Mouse (Mus musculus) limb, embryonic 13.5 days (tissue): ENCODE measurements at regions not wholly inside any gene's neighbourhood (a gene's known extent, or its start where the extent isn't known, plus 50 kb on each side); places are given as distances from the start of the nearest gene placed in this dataset.

Source experiments
- ATAC-seq: fragments of 200-750 bp; cut with Nextera tagmentation; 2 replicates; pipeline ENCODE4 v1.8.0; 2017; ENCODE audit warnings: low read depth, moderate number of reproducible peaks, moderate TSS enrichment; ENCODE audit not compliant: low FRiP score
- H3K27ac ChIP-seq: fragments of 300-500 bp; sonication (generic); 2 replicates; pipeline ENCODE4 v1.5.1; 2015; ENCODE audit warnings: inconsistent platforms, mild to moderate bottlenecking, moderate library complexity
- H3K27me3 ChIP-seq: fragments of 300-500 bp; sonication (generic); 2 replicates; pipeline ENCODE4 v1.6.1; 2015; ENCODE audit warnings: mild to moderate bottlenecking, inconsistent platforms
- H3K36me3 ChIP-seq: fragments of 300-500 bp; sonication (generic); 2 replicates; pipeline ENCODE4 v1.6.1; 2015; ENCODE audit warnings: inconsistent platforms, mild to moderate bottlenecking, moderate library complexity
- H3K4me1 ChIP-seq: fragments of 300-500 bp; sonication (generic); 2 replicates; pipeline ENCODE4 v1.6.1; 2015; ENCODE audit warnings: inconsistent platforms
- H3K4me2 ChIP-seq: fragments of 300-500 bp; sonication (generic); replicated peaks from 2 replicates; pipeline ENCODE4 v1.6.1; 2015; ENCODE audit warnings: inconsistent platforms, mild to moderate bottlenecking, moderate library complexity
- H3K4me3 ChIP-seq: fragments of 300-500 bp; sonication (generic); 2 replicates; pipeline ENCODE4 v1.5.1; 2015; ENCODE audit warnings: moderate library complexity, mild to moderate bottlenecking, inconsistent platforms
- H3K9ac ChIP-seq: fragments of 300-500 bp; sonication (generic); 2 replicates; pipeline ENCODE4 v1.6.1; 2015; ENCODE audit warnings: mild to moderate bottlenecking, inconsistent platforms
- H3K9me3 ChIP-seq: fragments of 300-500 bp; sonication (generic); 2 replicates; pipeline ENCODE4 v1.6.1; 2016; ENCODE audit warnings: inconsistent platforms
- WGBS: fragments of 180-500 bp; shearing (Covaris S2); methylation state at CpG from one replicate; pipeline ENCODE4 v1.1.7; 2015; 5-methylcytosine and 5-hydroxymethylcytosine counted together

- Histone ChIP-seq H3K9me3 (no peaks in the 10 kb centered on the region), H3K4me2 (0 out of 2 replicates have a peak overlapping the region, but pooled peaks have one; percentile 28), H3K27me3 (no peaks in the 10 kb centered on the region), H3K4me1 (peaks cover 28% of the 10 kb centered on the region), H3K4me3 (no peak overlapping the region), H3K27ac (no peak overlapping the region), H3K36me3 (no peaks in the 10 kb centered on the region), H3K9ac (no peak overlapping the region)
- WGBS: 11% methylated on average over 13 of the region's 13 CpGs
- peak; percentile 62; the same call in 1 of the 2 replicates for ATAC-seq
Observed at GRCm38 (mm10) chr16:95647854-95648253, 54.0 kb upstream of the Ets2 start.

DNA sequence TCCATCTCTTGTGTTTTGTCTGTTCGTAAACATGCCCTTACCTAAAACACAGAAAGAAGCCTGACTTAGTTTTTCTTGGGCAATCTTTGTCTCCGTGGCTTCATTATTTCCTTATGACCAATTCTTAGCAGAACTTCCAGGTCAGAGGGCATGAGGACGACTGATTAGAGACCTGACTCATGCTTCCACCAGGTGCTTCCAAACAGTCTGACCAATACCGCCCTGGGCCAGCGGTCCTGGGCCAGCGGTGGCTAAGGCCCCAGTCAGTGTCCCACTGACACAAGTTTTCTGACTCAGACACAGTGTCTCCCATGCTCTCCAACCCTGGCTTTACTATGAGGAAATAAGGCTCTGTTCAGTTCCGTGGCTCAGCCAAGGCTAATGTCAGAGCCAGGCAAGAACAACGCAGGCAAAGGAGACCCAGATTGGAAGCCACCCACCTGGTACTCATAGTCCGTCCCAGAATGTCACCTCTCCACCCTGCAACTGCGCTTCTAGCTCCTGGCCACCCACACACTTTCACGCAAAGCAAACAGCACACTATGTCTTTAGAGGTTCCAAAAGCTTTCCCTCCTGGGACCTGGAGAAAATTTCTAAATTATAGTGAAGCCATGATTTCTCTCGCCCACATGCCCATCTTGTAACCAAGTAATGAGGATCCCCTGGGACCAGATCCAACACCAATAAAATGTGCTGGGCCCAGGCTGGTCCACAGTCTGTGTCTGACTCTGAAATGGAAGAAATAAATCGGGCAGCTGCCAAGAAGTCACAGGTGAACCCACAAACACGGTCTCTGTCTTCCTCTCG is 56.6 kb upstream of the Erg start:
- Histone ChIP-seq H3K4me2 (no peak overlapping the region), H3K36me3 (no peaks in the 10 kb centered on the region), H3K4me1 (peaks cover 15% of the 10 kb centered on the region), H3K27ac (peak overlapping the region; percentile 28; the same call in 1 of the 2 replicates), H3K9ac (0 out of 2 replicates have a peak overlapping the region, but pooled peaks have one; percentile 13), H3K9me3 (no peaks in the 10 kb centered on the region), H3K27me3 (no peaks in the 10 kb centered on the region), H3K4me3 (no peak overlapping the region)
- 66% methylated on average over 15 of the region's 15 CpGs for WGBS
- ATAC-seq: no peak; the same call in 1 of the 2 replicates

GRCm38 (mm10) chr16:95640670-95641069 is 54.3 kb upstream of the Erg start:
- H3K4me2 ChIP-seq: no peak overlapping the region
- H3K36me3 ChIP-seq: no peaks in the 10 kb centered on the region
- H3K9ac ChIP-seq: no peak overlapping the region
- ATAC-seq: no peak
- peaks cover 21% of the 10 kb centered on the region for H3K4me1 ChIP-seq
- H3K4me3 ChIP-seq: no peak overlapping the region
- no peak overlapping the region for H3K27ac ChIP-seq
- no peaks in the 10 kb centered on the region for H3K27me3 ChIP-seq
- no peaks in the 10 kb centered on the region for H3K9me3 ChIP-seq
- WGBS: 85% methylated on average over 3 of the region's 3 CpGs

GRCm38 (mm10) chr16:95639677-95640076 is 53.3 kb upstream of the Erg start:
- no peak overlapping the region for H3K4me3 ChIP-seq
- H3K9me3 ChIP-seq: no peaks in the 10 kb centered on the region
- WGBS: 82% methylated on average over 3 of the region's 3 CpGs

GRCm38 (mm10) chr16:95637850-95638249 is 51.5 kb upstream of the Erg start:
- Histone ChIP-seq H3K4me1 (peaks cover 10% of the 10 kb centered on the region), H3K9me3 (no peaks in the 10 kb centered on the region), H3K4me3 (no peak overlapping the region), H3K27ac (no peak overlapping the region), H3K27me3 (no peaks in the 10 kb centered on the region), H3K9ac (no peak overlapping the region), H3K4me2 (no peak overlapping the region), H3K36me3 (no peaks in the 10 kb centered on the region)
- WGBS: 17% methylated on average over 7 of the region's 7 CpGs
- no peak for ATAC-seq

More at GRCm38 (mm10) chr16:95639677-95640076, 53.3 kb upstream of the Erg start:
- ATAC-seq: no peak
- Histone ChIP-seq H3K4me2 (no peak overlapping the region), H3K27me3 (no peaks in the 10 kb centered on the region), H3K36me3 (no peaks in the 10 kb centered on the region), H3K27ac (no peak overlapping the region), H3K9ac (no peak overlapping the region), H3K4me1 (peaks cover 21% of the 10 kb centered on the region)

DNA sequence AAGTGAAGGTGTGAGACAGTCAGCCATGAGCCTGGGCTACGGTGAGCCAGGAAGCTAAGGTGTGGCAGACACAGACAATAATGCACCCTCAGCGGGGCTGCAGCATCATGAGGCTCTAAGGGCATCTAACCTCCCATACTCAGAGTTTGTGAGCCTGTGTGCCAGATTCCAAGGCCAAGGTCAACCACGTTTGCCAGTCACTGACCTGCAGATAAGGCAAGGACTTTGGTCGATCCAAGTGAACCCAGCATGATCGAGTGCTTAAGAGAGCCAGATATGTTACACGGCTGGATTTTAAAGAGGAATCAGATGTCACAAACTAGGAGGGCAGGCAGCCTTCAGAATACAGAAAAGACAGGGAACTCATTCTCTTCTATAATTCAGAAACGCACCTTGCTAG is 50.2 kb upstream of the Erg start:
- Histone ChIP-seq H3K9me3 (no peaks in the 10 kb centered on the region), H3K36me3 (no peaks in the 10 kb centered on the region), H3K27ac (no peak overlapping the region), H3K4me3 (no peak overlapping the region), H3K27me3 (no peaks in the 10 kb centered on the region), H3K4me1 (peaks cover 8% of the 10 kb centered on the region), H3K9ac (no peak overlapping the region), H3K4me2 (no peak overlapping the region)
- WGBS: 67% methylated on average over 7 of the region's 7 CpGs
- ATAC-seq: no peak
